In the genomic region with DNA sequence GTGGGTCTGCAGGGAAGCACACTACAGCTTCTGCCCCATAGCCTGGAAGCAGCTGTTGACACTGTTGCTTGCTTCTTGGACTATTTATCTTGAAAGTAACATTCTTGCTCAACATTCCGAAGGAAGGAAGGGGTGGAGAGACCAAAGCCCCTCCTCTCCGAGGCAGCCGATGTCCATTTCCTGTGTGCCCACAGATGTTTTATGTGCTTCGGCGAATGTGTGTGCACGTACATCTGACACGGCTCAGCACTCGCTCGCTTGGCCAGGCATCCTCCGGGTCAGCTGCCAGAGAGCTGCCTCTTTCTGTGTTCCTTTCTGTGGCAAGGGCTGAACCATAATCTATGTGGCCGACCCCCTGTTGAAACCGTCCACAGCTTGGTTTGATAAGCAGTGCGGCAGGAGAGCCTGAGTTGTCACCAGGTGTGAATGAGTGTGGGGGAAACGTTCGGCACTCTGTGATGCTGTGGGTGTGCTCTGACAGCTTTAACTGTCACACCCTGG, we compare ENCODE assay signal across 8 mouse cellular contexts. TPM values are rescaled to one million over a fixed set of nuclear protein-coding genes. Genes with fewer than 3 reads are reported as not detected.
DNase-seq lines count a peak whose midpoint lies in the region; ATAC-seq lines count a peak whose summit lies in the region.

No protein-coding gene starts in this region.

- no peak for ATAC-seq in heart, embryonic 13.5 days (ENCODE audit: extremely low read depth, insufficient number of reproducible peaks, low FRiP score, low TSS enrichment)

- WGBS in heart, embryonic 13.5 days = 14% methylated on average over 15 of the region's 15 CpGs

- peak; percentile 29 for DNase-seq in gastrocnemius, adult 18-20 months (ENCODE audit: low spot score)
- DNase-seq in gastrocnemius, postnatal 10 days = no peak
- peak; percentile 62 to 65 for DNase-seq in kidney, postnatal 36 days
- DNase-seq in retina, embryonic 14.5 days (ENCODE audit: low spot score) = no peak
- DNase-seq in urinary bladder, postnatal 10 days (ENCODE audit: low spot score) = no peak
- DNase-seq in right cerebral cortex, postnatal 14 days = no peak

- H3K36me3 ChIP-seq in heart, embryonic 13.5 days = no peaks in the 10 kb centered on the region
- no peaks in the 10 kb centered on the region for H3K36me3 ChIP-seq in megakaryocyte, embryonic 14.5 days (replicated peaks; ENCODE audit: low read length)

- peak overlapping the region; percentile 69 for H3K27ac ChIP-seq in heart, embryonic 13.5 days (replicated peaks)

- no peak overlapping the region for H3K4me3 ChIP-seq in heart, embryonic 13.5 days
- H3K4me3 ChIP-seq in megakaryocyte, embryonic 14.5 days (replicated peaks) = peak overlapping the region; percentile 90

- H3K9me3 ChIP-seq in heart, embryonic 13.5 days = no peaks in the 10 kb centered on the region
- no peaks in the 10 kb centered on the region for H3K9me3 ChIP-seq in megakaryocyte, embryonic 14.5 days

- H3K9ac ChIP-seq in heart, embryonic 13.5 days = 0 out of 2 replicates have a peak overlapping the region, but pooled peaks have one; percentile 6

- peaks cover 24% of the 10 kb centered on the region for H3K27me3 ChIP-seq in heart, embryonic 13.5 days (replicated peaks)
- peaks cover 8% of the 10 kb centered on the region for H3K27me3 ChIP-seq in megakaryocyte, embryonic 14.5 days (replicated peaks)

- H3K4me1 ChIP-seq in heart, embryonic 13.5 days = peaks cover 72% of the 10 kb centered on the region
- H3K4me1 ChIP-seq in megakaryocyte, embryonic 14.5 days = peaks cover 84% of the 10 kb centered on the region

- peak overlapping the region; percentile 40 for H3K4me2 ChIP-seq in heart, embryonic 13.5 days

RNA-seq across cellular contexts. Expression of a gene that starts 27.0 kb away (rescaled TPM):
- under 1 TPM; 0.33 to 0.66 TPM for total RNA-seq in gastrocnemius, adult 18-20 months (2021)
- 1 to 10 TPM; 1.5 to 1.8 TPM for total RNA-seq in gastrocnemius, postnatal 10 days (2021)
- polyA plus RNA-seq in heart, embryonic 13.5 days (2015; fragmentation: Nextera tagmentation; extraction: Ambion mirVana) = 0.59 and 0.79 TPM in 2 replicates
- 0.34 and 9.8 TPM in 2 replicates for polyA plus RNA-seq in megakaryocyte, embryonic 14.5 days (2012; ENCODE audit: insufficient read depth, low replicate concordance)

Comparison
In these comparisons a context has a peak if more than half of its experiments do, and no peak if none do; other contexts are left out.
1. DNase-seq: peak in gastrocnemius, adult 18-20 months (single experiment) and kidney, postnatal 36 days (2 of 2); none in gastrocnemius, postnatal 10 days (single experiment), retina, embryonic 14.5 days (single experiment), urinary bladder, postnatal 10 days (single experiment) and right cerebral cortex, postnatal 14 days (single experiment).